Mouse (Mus musculus): Measurements from ENCODE around the gene 1700025G04Rik.

DNA sequence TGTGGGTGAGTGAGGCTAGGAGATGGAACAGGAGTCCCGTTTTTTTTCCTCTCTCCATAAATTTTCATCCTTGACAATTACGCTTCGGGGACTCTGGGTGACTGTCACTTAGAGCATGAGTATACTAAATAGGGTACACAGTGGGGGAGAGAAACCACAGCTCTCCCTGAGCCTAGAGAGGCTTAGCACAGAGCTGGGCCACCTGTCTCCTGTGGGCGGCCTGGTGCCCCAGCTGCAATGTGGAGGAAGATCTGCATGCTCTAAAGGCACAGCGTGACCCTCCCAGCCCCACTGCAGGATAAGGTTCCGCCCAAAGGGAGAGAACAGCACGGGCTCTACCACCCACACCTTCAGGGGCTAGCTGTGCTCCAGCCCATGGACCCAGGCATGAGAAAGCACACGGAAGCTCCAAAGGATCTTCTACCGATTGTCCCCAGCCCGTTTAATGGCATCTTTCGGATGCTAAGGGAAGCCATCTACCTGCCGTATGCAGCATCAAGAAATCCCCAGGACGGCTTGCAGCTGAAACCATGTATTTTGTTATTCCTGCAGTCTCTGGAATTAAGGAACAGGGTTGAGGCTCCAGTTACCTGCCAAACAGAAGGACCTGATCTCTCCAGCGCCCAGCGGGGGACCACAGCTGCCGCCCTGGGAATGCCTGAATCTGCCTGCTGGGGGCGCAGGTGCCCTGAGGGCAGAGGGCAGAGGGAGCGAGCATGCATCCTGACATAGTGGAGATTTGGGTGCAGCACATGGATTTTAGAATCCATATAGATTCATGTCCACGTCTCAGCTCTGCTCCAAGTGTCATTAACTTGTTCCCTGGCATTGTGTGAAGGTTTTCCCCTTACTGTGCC, 243.8 kb downstream of the 1700025G04Rik start:
- TF ChIP-seq CTCF (conservative IDR thresholded peaks at IDR 0.05; ENCODE audit: insufficient read depth, insufficient read length, low read depth, low read length) (0 out of 2 replicates have a peak, but pooled peaks have one; percentile 14), POLR2A (IDR thresholded peaks at IDR 0.05; ENCODE audit: low read depth, low read length) (no peak)
